Mouse (Mus musculus): Measurements from ENCODE around the gene Dntt. TPM values are rescaled to one million over a fixed set of nuclear protein-coding genes. Genes with fewer than 3 reads are reported as not detected.

Dntt gene
- total and polyA plus RNA-seq, 3 experiments = not detected

DNA sequence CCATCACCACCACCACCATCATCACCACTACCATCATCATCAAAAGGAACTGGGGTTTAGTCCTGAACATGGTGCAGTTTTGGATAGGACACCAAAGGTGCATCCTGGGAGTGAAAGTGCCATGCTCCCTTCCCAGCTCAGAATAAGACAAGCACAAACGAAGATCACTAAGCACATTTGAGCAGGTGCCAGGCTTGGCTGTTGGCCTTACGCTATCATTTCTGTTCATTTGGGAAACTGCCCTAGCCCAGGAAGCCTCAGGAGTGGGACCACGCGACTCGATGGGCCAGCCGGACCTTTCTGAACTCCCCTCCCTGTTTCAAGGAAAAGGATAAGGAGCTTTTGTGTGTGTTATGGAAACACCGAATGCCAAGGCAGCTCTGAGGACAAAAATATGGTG lies 79.6 kb downstream of the Dntt start:
- Histone ChIP-seq H3K9me3 (replicated peaks) (no peaks in the 10 kb centered on the region), H3K4me3 (ENCODE audit: low read depth, low read length) (no peak overlapping the region), H3K36me3 (replicated peaks) (no peaks in the 10 kb centered on the region), H3K4me1 (ENCODE audit: insufficient read depth, low read depth, low read length) (no peaks in the 10 kb centered on the region), H3K27me3 (ENCODE audit: insufficient read depth, low read length) (no peaks in the 10 kb centered on the region)
- DNase-seq (ENCODE audit: low spot score) = no peak
- ATAC-seq (ENCODE audit: extremely low read depth, insufficient number of reproducible peaks, low FRiP score, poor library complexity, severe bottlenecking) = no peak
- TF ChIP-seq TAL1 (conservative IDR thresholded peaks at IDR 0.05; ENCODE audit: low read depth, low read length) (no peak), GATA1 (IDR thresholded peaks at IDR 0.05; ENCODE audit: borderline replicate concordance, low read length) (no peak), CTCF (IDR thresholded peaks at IDR 0.05; ENCODE audit: low read depth, low read length) (no peak), GATA2 (IDR thresholded peaks at IDR 0.05; ENCODE audit: borderline replicate concordance, low read depth, low read length) (no peak), POLR2AphosphoS5 (IDR thresholded peaks at IDR 0.05; ENCODE audit: insufficient replicate concordance, low read depth, low read length) (no peak)

Other genes starting within 250 kb of the Dntt start
- 9.5 and 15.0 TPM in 2 replicates for gene Ccnj, start 198.0 kb upstream of the Dntt start, total RNA-seq (2014; fragmentation: Nextera tagmentation)
- gene Ccnj, start 198.0 kb upstream of the Dntt start, total RNA-seq (2017) = 13.6 and 14.7 TPM in 2 replicates
- gene Ccnj, start 198.0 kb upstream of the Dntt start, polyA plus RNA-seq (2012) = 3.4 and 4.1 TPM in 2 replicates
- not detected in 2 replicates for gene Zfp518a, start 134.6 kb upstream of the Dntt start, total RNA-seq (2014; fragmentation: Nextera tagmentation)
- gene Zfp518a, start 134.6 kb upstream of the Dntt start, total RNA-seq (2017) = under 0.01 and 0.05 TPM in 2 replicates
- gene Zfp518a, start 134.6 kb upstream of the Dntt start, polyA plus RNA-seq (2012) = not detected in 2 replicates
- not detected in 2 replicates for gene Blnk, start 34.7 kb upstream of the Dntt start, total RNA-seq (2014; fragmentation: Nextera tagmentation)
- gene Blnk, start 34.7 kb upstream of the Dntt start, total RNA-seq (2017) = 0.29 and 0.44 TPM in 2 replicates
- gene Blnk, start 34.7 kb upstream of the Dntt start, polyA plus RNA-seq (2012) = 0.06 and 0.15 TPM in 2 replicates
- gene Opalin, start 47.8 kb downstream of the Dntt start, total RNA-seq (2014; fragmentation: Nextera tagmentation) = not detected in 2 replicates
- 0.27 TPM in 1 of 2 replicates, not detected in the other for gene Opalin, start 47.8 kb downstream of the Dntt start, total RNA-seq (2017)
- gene Opalin, start 47.8 kb downstream of the Dntt start, polyA plus RNA-seq (2012) = not detected in 2 replicates
- gene Tll2, start 177.6 kb downstream of the Dntt start, total RNA-seq (2014; fragmentation: Nextera tagmentation) = not detected in 2 replicates
- gene Tll2, start 177.6 kb downstream of the Dntt start, total RNA-seq (2017) = not detected in 2 replicates
- gene Tll2, start 177.6 kb downstream of the Dntt start, polyA plus RNA-seq (2012) = not detected in 2 replicates
- gene Tm9sf3, start 234.7 kb downstream of the Dntt start, total RNA-seq (2014; fragmentation: Nextera tagmentation) = 107 and 118 TPM in 2 replicates
- gene Tm9sf3, start 234.7 kb downstream of the Dntt start, total RNA-seq (2017) = 218 and 236 TPM in 2 replicates
- 45.9 and 49.3 TPM in 2 replicates for gene Tm9sf3, start 234.7 kb downstream of the Dntt start, polyA plus RNA-seq (2012)

Measured in G1E (cell line).